Mouse (Mus musculus) lung, postnatal 0 days (tissue): ENCODE results near the gene Gm11444. TPM values are rescaled to one million over a fixed set of nuclear protein-coding genes. Genes with fewer than 3 reads are reported as not detected.
A peak's percentile ranks its signal among the peaks of the same experiment; 100 is the strongest.

Experiments
- ATAC-seq: fragments of 200-750 bp; cut with Nextera tagmentation; 2 replicates; pipeline ENCODE4 v1.8.0; 2017; ENCODE audit warnings: moderate library complexity
- DNase-seq: peaks from one replicate; pipeline ENCODE4 v3.0.0-alpha.2; 2016; ENCODE audit warnings: low spot score
- H3K27ac ChIP-seq: fragments of 300-500 bp; sonication (generic); 2 replicates; pipeline ENCODE4 v1.5.1; 2014; ENCODE audit warnings: antibody characterized with exemption, mild to moderate bottlenecking, low read length, mixed read lengths
- H3K27me3 ChIP-seq: fragments of 300-500 bp; sonication (generic); replicated peaks from 2 replicates; pipeline ENCODE4 v1.6.1; 2014; ENCODE audit warnings: low read length, mixed read lengths; ENCODE audit not compliant: insufficient read depth
- H3K36me3 ChIP-seq: fragments of 300-500 bp; sonication (generic); 2 replicates; pipeline ENCODE4 v1.6.1; 2014; ENCODE audit warnings: low read length, mixed read lengths; ENCODE audit not compliant: insufficient read depth
- H3K4me1 ChIP-seq: fragments of 300-500 bp; sonication (generic); 2 replicates; pipeline ENCODE4 v1.6.1; 2014; ENCODE audit warnings: antibody characterized with exemption, low read depth, low read length, mixed read lengths; ENCODE audit not compliant: insufficient read depth
- H3K4me2 ChIP-seq: fragments of 300-500 bp; sonication (generic); replicated peaks from 2 replicates; pipeline ENCODE4 v1.6.1; 2014; ENCODE audit warnings: low read depth, mild to moderate bottlenecking, low read length, moderate library complexity, mixed read lengths
- H3K4me3 ChIP-seq: fragments of 300-500 bp; sonication (generic); 2 replicates; pipeline ENCODE4 v1.5.1; 2014; ENCODE audit warnings: low read depth, low read length
- H3K9ac ChIP-seq: fragments of 300-500 bp; sonication (generic); replicated peaks from 2 replicates; pipeline ENCODE4 v1.6.1; 2014; ENCODE audit warnings: low read depth, mild to moderate bottlenecking
- H3K9me3 ChIP-seq: fragments of 300-500 bp; sonication (generic); 2 replicates; pipeline ENCODE4 v1.6.1; 2016; ENCODE audit warnings: low read length, mixed read lengths
- CTCF ChIP-seq: IDR thresholded peaks from 2 replicates; pipeline ENCODE4 v1.5.1; 2016; ENCODE audit warnings: antibody characterized with exemption, mild to moderate bottlenecking
- EP300 ChIP-seq: IDR thresholded peaks from 2 replicates; pipeline ENCODE4 v1.6.1; 2016; ENCODE audit warnings: antibody characterized with exemption, mild to moderate bottlenecking, control low read depth
- WGBS: fragments of 180-500 bp; shearing (Covaris S2); extraction: QIAGEN DNeasy Blood & Tissue Kit; methylation state at CpG from one replicate; pipeline ENCODE4 v1.1.7; 2014; 5-methylcytosine and 5-hydroxymethylcytosine counted together
- polyA plus RNA-seq: library from polyadenylated mRNA; unstranded; fragments of >200 nt; fragmentation: Nextera tagmentation; extraction: Ambion mirVana; gene quantifications from 2 replicates; pipeline ENCODE4 v1.2.1, GENCODE M21; 2015

Gene Gm11444
- polyA plus RNA-seq = not detected in 2 replicates

- no peak within 1 kb of the TSS for H3K9ac ChIP-seq
- ATAC-seq (no peak), DNase-seq (no peak)
- H3K27ac ChIP-seq = peak within 1 kb of the TSS; percentile 9; the same call in 1 of the 2 replicates
- WGBS = 85% methylated on average over 6 of the region's 6 CpGs
- no peaks in the 10 kb centered on the region for H3K4me1 ChIP-seq
- no peak within 1 kb of the TSS for H3K4me2 ChIP-seq
- H3K9me3 ChIP-seq = no peaks in the 10 kb centered on the region
- no peaks in the 10 kb centered on the region for H3K27me3 ChIP-seq
- H3K36me3 ChIP-seq = no peaks in the 10 kb centered on the region
- TF ChIP-seq EP300 = no peak
- no peak for TF ChIP-seq CTCF
- H3K4me3 ChIP-seq = no peak within 1 kb of the TSS
These were observed at the start of gene Gm11444 for GRCm38 (mm10) chr11:85850233-85850632. Gene Gm11444 (minus strand): TSS chr11:85850333.

- 0 out of 2 replicates have a peak, but pooled peaks cover 3% of the 10 kb centered on the region for H3K4me1 ChIP-seq
- H3K9me3 ChIP-seq = no peaks in the 10 kb centered on the region
- H3K27ac ChIP-seq = peak overlapping the region; percentile 40; the same call in 1 of the 2 replicates
- peaks cover 17% of the 10 kb centered on the region; the same call in 1 of the 2 replicates for H3K27me3 ChIP-seq
- TF ChIP-seq EP300 = no peak
- TF ChIP-seq CTCF = peak; percentile 27; the same call in 1 of the 2 replicates
- H3K4me2 ChIP-seq = peak overlapping the region; percentile 46; the same call in 1 of the 2 replicates
- 28% methylated on average over 10 of the region's 13 CpGs for WGBS
- peak; percentile 69 for DNase-seq
- H3K4me3 ChIP-seq = no peak overlapping the region
- H3K36me3 ChIP-seq = 0 out of 2 replicates have a peak, but pooled peaks cover 1% of the 10 kb centered on the region
- H3K9ac ChIP-seq = no peak overlapping the region
- ATAC-seq = peak; percentile 71
These were observed 46.3 kb upstream of the Gm11444 start for GRCm38 (mm10) chr11:85896335-85896985.

GRCm38 (mm10) chr11:85894731-85895545 is 44.8 kb upstream of the Gm11444 start:
- ATAC-seq (peak; percentile 43), DNase-seq (peak; percentile 65)
- WGBS = 3% methylated on average over 43 of the region's 43 CpGs
- Histone ChIP-seq H3K9ac (peak overlapping the region; percentile 13; the same call in 1 of the 2 replicates), H3K27ac (peak overlapping the region; percentile 75), H3K36me3 (no peaks in the 10 kb centered on the region), H3K9me3 (no peaks in the 10 kb centered on the region), H3K4me3 (peak overlapping the region; percentile 20; the same call in 1 of the 2 replicates), H3K4me2 (peak overlapping the region; percentile 46), H3K4me1 (0 out of 2 replicates have a peak, but pooled peaks cover 3% of the 10 kb centered on the region), H3K27me3 (peaks cover 19% of the 10 kb centered on the region; the same call in 1 of the 2 replicates)
- no peak for TF ChIP-seq CTCF
- no peak for TF ChIP-seq EP300

DNA sequence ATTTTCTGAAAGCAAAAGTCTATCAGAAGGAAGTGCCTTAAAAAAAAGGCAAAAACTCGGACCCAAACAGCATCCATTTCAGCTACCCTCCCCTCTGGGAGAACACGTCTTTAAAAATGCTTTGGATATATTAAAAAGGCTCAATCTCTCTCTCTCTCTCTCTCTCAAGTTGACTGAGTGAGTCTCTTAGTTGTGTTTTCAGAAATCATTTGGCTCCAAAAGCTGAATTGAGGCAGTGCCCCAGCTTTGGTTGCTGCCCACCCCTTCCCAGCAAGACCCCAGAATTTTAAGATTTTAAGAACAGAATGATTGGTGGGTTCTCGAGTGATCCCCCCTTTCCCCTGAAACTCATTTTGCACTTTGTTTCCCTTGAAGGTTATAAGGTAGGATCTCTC is 44.0 kb upstream of the Gm11444 start:
- DNase-seq = no peak
- Histone ChIP-seq H3K9me3 (no peaks in the 10 kb centered on the region), H3K4me2 (peak overlapping the region; percentile 46), H3K27ac (peak overlapping the region; percentile 75), H3K4me1 (0 out of 2 replicates have a peak, but pooled peaks cover 3% of the 10 kb centered on the region), H3K4me3 (no peak overlapping the region), H3K36me3 (no peaks in the 10 kb centered on the region), H3K27me3 (peaks cover 23% of the 10 kb centered on the region; the same call in 1 of the 2 replicates), H3K9ac (0 out of 2 replicates have a peak overlapping the region, but pooled peaks have one; percentile 5)
- WGBS = 12% methylated on average over 3 of the region's 3 CpGs
- TF ChIP-seq CTCF (no peak), EP300 (no peak)
- ATAC-seq = no peak

DNA sequence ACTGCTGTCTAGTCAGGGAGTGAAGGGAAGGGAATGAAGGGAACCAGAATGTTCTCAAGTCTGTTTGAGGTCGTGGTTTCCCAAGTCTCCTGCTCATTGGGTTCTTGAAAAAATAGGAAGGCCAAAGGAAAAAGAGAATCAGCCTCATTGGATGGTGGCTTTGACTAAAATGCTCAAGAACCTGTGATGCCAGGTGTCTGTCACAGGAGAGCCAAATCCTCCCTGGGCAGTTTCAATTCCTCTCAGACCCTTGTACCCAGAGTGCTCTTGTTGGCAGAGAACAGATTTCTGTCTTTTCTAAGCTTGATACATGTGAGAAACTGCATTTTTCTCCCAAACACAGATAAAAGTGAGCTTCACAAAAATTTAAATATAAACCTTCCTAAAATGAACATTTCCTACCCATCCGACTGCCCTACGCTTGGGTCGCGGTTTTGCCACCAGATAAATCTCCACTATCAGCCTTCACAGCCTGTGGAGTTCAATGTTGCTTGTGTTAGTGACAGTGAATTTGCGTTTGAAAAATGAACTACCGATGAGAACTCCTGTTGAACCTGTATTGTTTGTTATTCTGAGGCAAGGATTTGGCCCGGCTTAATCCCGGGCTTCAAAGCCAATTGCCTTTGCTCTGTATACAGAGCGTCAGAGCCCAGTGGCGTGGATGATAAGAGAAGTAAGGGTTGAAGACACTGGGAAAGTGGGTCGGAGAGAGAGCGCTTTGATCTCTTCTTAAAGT is 43.4 kb upstream of the Gm11444 start:
- TF ChIP-seq EP300 (no peak), CTCF (no peak)
- no peaks in the 10 kb centered on the region for H3K36me3 ChIP-seq
- H3K4me1 ChIP-seq = 0 out of 2 replicates have a peak, but pooled peaks cover 3% of the 10 kb centered on the region
- H3K4me3 ChIP-seq = no peak overlapping the region
- ATAC-seq (peak; percentile 34), DNase-seq (peak; percentile 57)
- H3K9me3 ChIP-seq = no peaks in the 10 kb centered on the region
- no peak overlapping the region; the same call in 1 of the 2 replicates for H3K4me2 ChIP-seq
- 8% methylated on average over 13 of the region's 13 CpGs for WGBS
- peaks cover 29% of the 10 kb centered on the region for H3K27me3 ChIP-seq
- H3K9ac ChIP-seq = no peak overlapping the region
- peak overlapping the region; percentile 75 for H3K27ac ChIP-seq
